Mouse (Mus musculus): ENCODE results near the gene Ace2. TPM values are rescaled to one million over a fixed set of nuclear protein-coding genes. Genes with fewer than 3 reads are reported as not detected.

Ace2 gene
- polyA plus RNA-seq, 1 experiment: 1.2 TPM

DNA sequence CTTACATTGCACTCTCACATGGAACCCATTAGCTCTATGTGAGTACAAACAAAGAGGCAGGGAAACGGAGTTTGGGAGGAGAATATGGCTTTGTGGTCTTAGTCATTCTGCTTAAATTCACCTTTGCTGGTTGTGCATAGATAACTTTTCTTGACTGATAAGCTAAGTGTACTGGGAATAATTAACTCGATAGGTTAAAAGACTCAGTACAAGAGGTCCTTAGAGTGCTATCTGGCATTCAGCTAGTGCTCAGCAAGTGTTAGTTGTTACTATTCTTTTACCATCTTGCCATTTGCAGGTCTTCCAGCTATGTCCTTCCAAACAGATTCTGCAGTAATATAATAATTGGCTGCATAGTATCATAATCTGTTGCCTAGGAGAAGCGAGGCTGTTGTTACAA lies 28.0 kb upstream of the Ace2 start:
- Histone ChIP-seq H3K4me3 (replicated peaks; ENCODE audit: insufficient read depth, low read depth, low read length) (no peak overlapping the region), H3K27ac (ENCODE audit: insufficient read depth, low read length) (no peak overlapping the region), H3K27me3 (ENCODE audit: control insufficient read depth, insufficient read depth, low read length) (no peaks in the 10 kb centered on the region), H3K4me1 (ENCODE audit: control insufficient read depth, insufficient read depth, low read length) (no peaks in the 10 kb centered on the region)
- 82% methylated on average over 3 of the region's 3 CpGs for WGBS
- TF ChIP-seq CTCF (IDR thresholded peaks at IDR 0.05; ENCODE audit: borderline replicate concordance, insufficient read depth, low read depth, low read length) (no peak), POLR2A (IDR thresholded peaks at IDR 0.05; ENCODE audit: borderline replicate concordance, insufficient read depth, low read length) (no peak)
- no peak for DNase-seq

DNA sequence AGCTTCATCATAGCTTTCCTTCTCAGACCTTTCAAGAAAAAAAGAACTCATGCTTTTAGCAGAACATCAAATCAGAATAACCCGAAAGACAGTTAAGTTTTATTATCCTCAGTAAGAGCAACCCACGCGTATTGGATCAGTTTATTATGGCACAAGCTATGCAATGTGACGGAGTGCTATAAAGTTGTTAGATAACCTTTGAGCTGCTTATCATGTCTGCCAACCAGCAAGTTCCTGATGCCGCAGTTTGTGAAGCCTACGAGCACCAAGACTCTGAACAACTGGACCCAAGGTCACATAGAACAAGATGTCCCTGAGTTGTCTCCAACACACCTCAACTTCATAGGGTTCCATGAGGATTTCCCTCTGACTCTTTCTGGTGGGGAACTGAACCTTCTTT lies 25.4 kb upstream of the Ace2 start:
- Histone ChIP-seq H3K4me1 (ENCODE audit: control insufficient read depth, insufficient read depth, low read length) (no peaks in the 10 kb centered on the region), H3K27ac (ENCODE audit: insufficient read depth, low read length) (no peak overlapping the region)

DNA sequence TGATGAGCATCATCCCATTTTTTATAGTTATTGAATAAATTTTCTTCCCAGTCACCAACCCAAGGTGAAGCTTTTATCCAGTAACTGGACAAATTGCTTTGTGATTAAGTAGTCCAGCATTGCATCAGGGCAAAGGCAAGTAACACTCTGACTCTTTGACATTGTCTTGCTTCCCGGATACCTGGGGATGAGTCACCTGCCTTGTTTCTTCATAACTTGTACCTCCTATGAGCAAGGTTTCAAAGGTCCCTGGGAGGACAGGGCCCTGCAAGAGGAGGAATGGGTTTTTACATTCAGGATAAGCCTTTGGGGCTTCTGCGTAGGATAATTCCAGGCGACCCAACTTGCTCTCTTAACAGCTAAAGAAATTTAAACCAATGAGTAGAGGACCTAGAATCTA lies 15.2 kb upstream of the Ace2 start:
- H3K27ac ChIP-seq (ENCODE audit: insufficient read depth, low read length): no peak overlapping the region
- DNase-seq: no peak
- TF ChIP-seq POLR2A (IDR thresholded peaks at IDR 0.05; ENCODE audit: borderline replicate concordance, insufficient read depth, low read length) (no peak), CTCF (IDR thresholded peaks at IDR 0.05; ENCODE audit: borderline replicate concordance, insufficient read depth, low read depth, low read length) (no peak)
- no peak overlapping the region for H3K4me3 ChIP-seq (replicated peaks; ENCODE audit: insufficient read depth, low read depth, low read length)
- no peaks in the 10 kb centered on the region for H3K27me3 ChIP-seq (ENCODE audit: control insufficient read depth, insufficient read depth, low read length)
- no peaks in the 10 kb centered on the region for H3K4me1 ChIP-seq (ENCODE audit: control insufficient read depth, insufficient read depth, low read length)
- WGBS: 88% methylated on average over 3 of the region's 3 CpGs

More for the DNA sequence above, 25.4 kb upstream of the Ace2 start:
- H3K27me3 ChIP-seq (ENCODE audit: control insufficient read depth, insufficient read depth, low read length): no peaks in the 10 kb centered on the region
- TF ChIP-seq CTCF (IDR thresholded peaks at IDR 0.05; ENCODE audit: borderline replicate concordance, insufficient read depth, low read depth, low read length) (no peak), POLR2A (IDR thresholded peaks at IDR 0.05; ENCODE audit: borderline replicate concordance, insufficient read depth, low read length) (no peak)
- H3K4me3 ChIP-seq (replicated peaks; ENCODE audit: insufficient read depth, low read depth, low read length): no peak overlapping the region
- WGBS: 90% methylated on average over 6 of the region's 6 CpGs
- no peak for DNase-seq

DNA sequence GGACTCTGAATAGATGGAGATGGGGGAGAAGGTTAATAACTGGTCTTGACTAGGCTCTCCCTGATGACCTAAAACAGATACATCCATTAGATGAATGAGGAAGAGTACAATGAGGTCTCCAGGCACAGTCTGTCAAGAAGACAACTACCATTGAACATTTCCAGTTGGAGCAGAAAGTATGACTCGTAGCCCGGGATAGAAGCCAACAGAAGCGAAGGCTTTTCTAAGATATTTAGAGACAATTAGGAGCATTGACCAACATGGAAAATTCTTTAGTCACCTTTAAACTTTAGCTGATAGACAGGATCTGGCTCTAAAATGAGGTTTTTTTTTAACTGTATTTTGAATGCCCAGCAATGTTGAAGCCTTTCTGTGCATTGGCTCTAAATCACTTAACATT lies 5.6 kb upstream of the Ace2 start:
- TF ChIP-seq CTCF (IDR thresholded peaks at IDR 0.05; ENCODE audit: borderline replicate concordance, insufficient read depth, low read depth, low read length): no peak
- no peak for TF ChIP-seq POLR2A (IDR thresholded peaks at IDR 0.05; ENCODE audit: borderline replicate concordance, insufficient read depth, low read length)
- 76% methylated on average over 3 of the region's 3 CpGs for WGBS
- no peak for DNase-seq

DNA sequence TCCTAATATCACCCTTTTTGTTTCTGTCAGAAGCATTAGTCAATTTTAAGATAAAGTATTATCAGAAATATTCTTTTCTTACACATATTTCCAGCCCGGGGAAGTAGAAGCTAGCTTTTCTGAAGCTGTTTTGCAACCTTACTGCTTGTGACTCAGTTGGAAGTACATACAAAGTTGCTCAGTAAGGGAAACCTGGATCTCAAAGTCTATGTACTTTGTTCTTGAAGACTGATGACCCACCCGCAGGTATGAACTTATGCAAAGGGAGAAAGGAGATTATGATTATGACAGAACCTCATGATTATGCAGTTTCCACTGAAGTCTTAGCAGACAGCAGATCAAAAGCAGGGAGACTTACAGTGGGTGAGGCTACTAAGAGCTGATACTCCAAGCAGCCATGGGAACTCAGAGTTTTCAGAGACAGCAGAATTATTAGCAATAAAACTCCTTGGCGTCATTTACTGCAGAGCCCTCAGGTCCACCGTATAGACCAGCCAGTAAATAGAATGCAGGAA lies 3.8 kb upstream of the Ace2 start:
- no peak for DNase-seq
- H3K27ac ChIP-seq (ENCODE audit: insufficient read depth, low read length): no peak overlapping the region
- H3K27me3 ChIP-seq (ENCODE audit: control insufficient read depth, insufficient read depth, low read length): no peaks in the 10 kb centered on the region
- WGBS: 82% methylated on average over 4 of the region's 4 CpGs
- TF ChIP-seq POLR2A (IDR thresholded peaks at IDR 0.05; ENCODE audit: borderline replicate concordance, insufficient read depth, low read length): no peak
- no peak for TF ChIP-seq CTCF (IDR thresholded peaks at IDR 0.05; ENCODE audit: borderline replicate concordance, insufficient read depth, low read depth, low read length)
- no peaks in the 10 kb centered on the region for H3K4me1 ChIP-seq (ENCODE audit: control insufficient read depth, insufficient read depth, low read length)
- no peak overlapping the region for H3K4me3 ChIP-seq (replicated peaks; ENCODE audit: insufficient read depth, low read depth, low read length)

More for the DNA sequence above, 5.6 kb upstream of the Ace2 start:
- Histone ChIP-seq H3K27ac (ENCODE audit: insufficient read depth, low read length) (no peak overlapping the region), H3K27me3 (ENCODE audit: control insufficient read depth, insufficient read depth, low read length) (no peaks in the 10 kb centered on the region), H3K4me3 (replicated peaks; ENCODE audit: insufficient read depth, low read depth, low read length) (no peak overlapping the region), H3K4me1 (ENCODE audit: control insufficient read depth, insufficient read depth, low read length) (no peaks in the 10 kb centered on the region)

DNA sequence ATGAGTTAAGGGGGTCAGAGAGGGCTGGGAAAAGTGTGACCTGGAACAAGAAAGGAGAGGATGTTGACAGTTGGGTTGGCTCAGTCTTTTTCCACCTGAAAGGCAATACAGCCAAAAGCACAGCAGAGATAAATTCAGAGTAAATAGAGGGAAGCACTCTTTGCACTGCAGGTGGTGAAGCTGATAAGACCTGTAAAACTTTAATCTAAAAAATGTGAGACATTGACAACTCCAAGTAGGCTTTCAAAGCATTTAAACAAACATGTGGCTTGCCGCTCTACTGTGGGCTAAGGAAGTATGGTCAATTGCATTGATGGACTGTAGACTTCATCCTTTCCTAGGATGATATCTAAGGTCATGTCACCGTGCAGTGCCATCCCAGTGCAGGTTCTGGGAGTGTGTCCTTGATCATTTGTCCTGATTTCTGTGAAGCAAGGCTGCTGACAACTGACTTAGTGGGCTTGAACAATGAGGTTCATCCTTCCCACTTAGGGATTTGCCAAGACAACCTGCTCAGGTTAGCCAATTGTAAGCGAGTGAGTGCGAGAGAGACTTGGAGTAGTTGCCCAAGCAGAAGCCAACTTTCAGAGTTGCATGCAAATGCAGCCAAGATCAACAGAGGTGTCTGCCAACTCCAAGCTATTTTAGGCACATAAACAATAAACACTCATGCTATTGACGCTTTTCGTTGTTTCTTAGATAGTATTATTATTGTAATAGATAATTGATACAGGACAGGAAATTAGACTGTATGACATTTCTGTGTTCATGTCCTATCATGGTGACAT lies 6.5 kb downstream of the Ace2 start:
- Histone ChIP-seq H3K4me1 (ENCODE audit: control insufficient read depth, insufficient read depth, low read length) (no peaks in the 10 kb centered on the region), H3K27ac (ENCODE audit: insufficient read depth, low read length) (no peak overlapping the region), H3K4me3 (replicated peaks; ENCODE audit: insufficient read depth, low read depth, low read length) (no peak overlapping the region), H3K27me3 (ENCODE audit: control insufficient read depth, insufficient read depth, low read length) (no peaks in the 10 kb centered on the region)
- 56% methylated on average over 6 of the region's 6 CpGs for WGBS
- TF ChIP-seq CTCF (IDR thresholded peaks at IDR 0.05; ENCODE audit: borderline replicate concordance, insufficient read depth, low read depth, low read length) (no peak), POLR2A (IDR thresholded peaks at IDR 0.05; ENCODE audit: borderline replicate concordance, insufficient read depth, low read length) (no peak)
- no peak for DNase-seq

DNA sequence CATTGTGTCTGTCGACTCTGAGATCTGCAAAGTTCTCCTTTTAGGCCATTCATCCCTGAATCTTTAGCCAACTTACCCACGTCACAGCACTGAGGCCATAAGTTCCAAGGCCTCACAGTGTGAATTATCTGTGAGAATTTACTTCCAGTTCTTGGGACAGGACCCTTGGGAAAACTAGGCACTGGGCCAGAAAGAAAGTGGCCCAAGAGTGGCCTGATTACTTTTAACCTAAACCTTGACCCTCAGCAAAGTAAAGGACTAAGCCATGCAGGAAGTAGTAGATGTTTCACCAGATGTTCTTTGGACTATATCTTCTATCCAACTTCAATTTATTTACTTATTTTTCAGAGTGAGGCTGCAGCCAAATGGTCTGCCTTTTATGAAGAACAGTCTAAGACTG lies 13.6 kb downstream of the Ace2 start:
- H3K4me3 ChIP-seq (replicated peaks; ENCODE audit: insufficient read depth, low read depth, low read length): no peak overlapping the region
- no peaks in the 10 kb centered on the region for H3K27me3 ChIP-seq (ENCODE audit: control insufficient read depth, insufficient read depth, low read length)
- 55% methylated on average over 2 of the region's 2 CpGs for WGBS
- H3K27ac ChIP-seq (ENCODE audit: insufficient read depth, low read length): no peak overlapping the region
- no peaks in the 10 kb centered on the region for H3K4me1 ChIP-seq (ENCODE audit: control insufficient read depth, insufficient read depth, low read length)
- TF ChIP-seq CTCF (IDR thresholded peaks at IDR 0.05; ENCODE audit: borderline replicate concordance, insufficient read depth, low read depth, low read length) (no peak), POLR2A (IDR thresholded peaks at IDR 0.05; ENCODE audit: borderline replicate concordance, insufficient read depth, low read length) (no peak)
- no peak for DNase-seq

DNA sequence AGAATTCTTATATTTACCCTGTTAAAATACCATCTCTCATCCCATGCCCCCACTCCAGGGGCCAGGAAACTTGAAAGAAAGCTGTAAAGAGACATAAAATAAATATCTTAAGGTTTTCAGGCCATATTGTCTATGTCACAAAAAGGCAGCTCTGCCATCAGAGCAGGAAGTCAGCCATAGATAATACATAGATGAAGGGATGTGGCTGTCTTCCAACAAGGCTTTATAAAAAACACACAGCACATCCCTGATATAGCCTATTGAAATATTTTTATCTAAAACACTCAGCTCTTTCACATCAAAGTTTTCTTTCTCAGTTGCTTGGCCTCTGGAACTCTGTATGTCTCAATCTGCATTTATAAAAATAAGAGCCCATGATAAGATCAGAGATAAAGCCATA lies 14.5 kb downstream of the Ace2 start:
- Histone ChIP-seq H3K27me3 (ENCODE audit: control insufficient read depth, insufficient read depth, low read length) (no peaks in the 10 kb centered on the region), H3K4me3 (replicated peaks; ENCODE audit: insufficient read depth, low read depth, low read length) (no peak overlapping the region), H3K4me1 (ENCODE audit: control insufficient read depth, insufficient read depth, low read length) (no peaks in the 10 kb centered on the region), H3K27ac (ENCODE audit: insufficient read depth, low read length) (no peak overlapping the region)
- TF ChIP-seq CTCF (IDR thresholded peaks at IDR 0.05; ENCODE audit: borderline replicate concordance, insufficient read depth, low read depth, low read length) (no peak), POLR2A (IDR thresholded peaks at IDR 0.05; ENCODE audit: borderline replicate concordance, insufficient read depth, low read length) (no peak)
- no peak for DNase-seq
